Mouse (Mus musculus) embryonic facial prominence, embryonic 11.5 days (tissue): Measurements from ENCODE around the gene Gphn. TPM values are rescaled to one million over a fixed set of nuclear protein-coding genes. Genes with fewer than 3 reads are reported as not detected.
"Not testable (repeated sequence)": the region's sequence is repeated elsewhere in the genome, so short reads cannot be mapped to it uniquely, and the experiment has no call there.

ENCODE experiments used
- ATAC-seq: fragments of 200-750 bp; cut with Nextera tagmentation; replicated peaks from 2 replicates; pipeline ENCODE4 v1.8.0; 2017; ENCODE audit warnings: low read depth; ENCODE audit not compliant: insufficient number of reproducible peaks, low FRiP score, low TSS enrichment
- DNase-seq: peaks from one replicate; pipeline ENCODE4 v3.0.0-alpha.2; 2015; ENCODE audit warnings: low spot score
- H3K27ac ChIP-seq: fragments of 300-500 bp; sonication (generic); replicated peaks from 2 replicates; pipeline ENCODE4 v1.5.1; 2014; ENCODE audit warnings: mild to moderate bottlenecking, low read depth, low read length, control low read depth
- H3K27me3 ChIP-seq: fragments of 300-500 bp; sonication (generic); 2 replicates; pipeline ENCODE4 v1.6.1; 2014; ENCODE audit warnings: mild to moderate bottlenecking, low read length, moderate library complexity, mixed read lengths; ENCODE audit not compliant: control insufficient read depth, insufficient read depth
- H3K36me3 ChIP-seq: fragments of 300-500 bp; sonication (generic); replicated peaks from 2 replicates; pipeline ENCODE4 v1.6.1; 2014; ENCODE audit warnings: low read depth, mild to moderate bottlenecking, low read length, moderate library complexity, mixed read lengths; ENCODE audit not compliant: control insufficient read depth, insufficient read depth
- H3K4me1 ChIP-seq: fragments of 300-500 bp; sonication (generic); 2 replicates; pipeline ENCODE4 v1.6.1; 2014; ENCODE audit warnings: low read length, mixed read lengths; ENCODE audit not compliant: control insufficient read depth, insufficient read depth
- H3K4me2 ChIP-seq: fragments of 300-500 bp; sonication (generic); 2 replicates; pipeline ENCODE4 v1.6.1; 2014; ENCODE audit warnings: low read depth, mild to moderate bottlenecking, control low read depth, low read length, moderate library complexity
- H3K4me3 ChIP-seq: fragments of 300-500 bp; sonication (generic); 2 replicates; pipeline ENCODE4 v1.5.1; 2014; ENCODE audit warnings: low read depth, low read length, control low read depth
- H3K9ac ChIP-seq: fragments of 300-500 bp; sonication (generic); replicated peaks from 2 replicates; pipeline ENCODE4 v1.6.1; 2014; ENCODE audit warnings: mild to moderate bottlenecking, control low read depth, low read length
- H3K9me3 ChIP-seq: fragments of 300-500 bp; sonication (generic); replicated peaks from 2 replicates; pipeline ENCODE4 v1.6.1; 2016; ENCODE audit warnings: mild to moderate bottlenecking, low read length, inconsistent platforms, mixed read lengths; ENCODE audit not compliant: control insufficient read depth
- WGBS: fragments of 180-500 bp; shearing (Covaris S2); extraction: QIAGEN DNeasy Blood & Tissue Kit; methylation state at CpG from one replicate; pipeline ENCODE4 v1.1.7; 2014; 5-methylcytosine and 5-hydroxymethylcytosine counted together
- polyA plus RNA-seq: library from polyadenylated mRNA; unstranded; fragments of >200 nt; fragmentation: Nextera tagmentation; extraction: Ambion mirVana; gene quantifications from 2 replicates; pipeline ENCODE4 v1.2.1, GENCODE M21; 2014

Gene Gphn
- polyA plus RNA-seq, 1 experiment from 2014 or later: 14.3 TPM

DNA sequence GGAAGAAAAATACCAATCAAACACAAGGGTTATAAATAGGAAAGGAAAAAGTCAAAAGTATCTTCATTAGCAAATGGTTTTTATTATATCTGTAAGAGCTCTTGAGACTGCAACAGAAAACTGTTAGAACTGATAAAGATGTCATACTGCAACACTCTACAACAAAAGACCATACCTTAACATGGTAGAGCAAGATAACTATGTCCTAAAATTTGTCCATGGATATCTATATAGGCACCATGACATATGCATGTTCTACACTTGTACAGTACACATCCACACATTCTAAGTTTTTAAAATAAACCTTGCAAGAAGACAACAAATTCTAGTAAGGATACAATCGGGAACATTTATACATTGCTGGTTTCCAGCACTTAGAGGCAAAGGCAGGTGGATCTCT, 169.1 kb downstream of the Gphn start:
- Histone ChIP-seq H3K4me1 (no peaks in the 10 kb centered on the region), H3K4me3 (no peak overlapping the region), H3K27me3 (no peaks in the 10 kb centered on the region), H3K9ac (no peak overlapping the region), H3K9me3 (no peaks in the 10 kb centered on the region), H3K36me3 (no peaks in the 10 kb centered on the region), H3K4me2 (no peak overlapping the region), H3K27ac (no peak overlapping the region)
- ATAC-seq: no peak
- WGBS: 94% methylated on average over 1 of the region's 1 CpGs
- no peak for DNase-seq

DNA sequence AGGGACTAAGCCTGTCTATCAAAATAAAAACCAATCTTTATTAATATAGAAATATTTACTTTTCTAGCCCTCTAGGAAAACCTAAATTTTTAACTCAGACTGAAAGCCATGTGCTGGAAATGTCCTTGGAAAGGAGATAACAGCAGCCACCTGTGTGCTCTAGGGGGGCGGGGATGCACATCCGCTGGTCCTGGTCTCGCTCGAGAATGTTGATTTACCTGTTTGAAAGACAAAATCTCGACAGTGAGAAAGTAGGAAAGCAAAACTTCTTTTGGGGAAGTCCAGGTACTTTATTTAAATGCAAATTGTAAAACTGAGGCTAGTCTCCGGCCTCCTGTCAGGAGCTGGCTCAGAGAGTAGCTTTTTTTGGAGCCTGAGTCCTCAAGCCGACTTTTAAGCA, 181.3 kb downstream of the Gphn start:
- not testable (repeated sequence) for H3K4me2 ChIP-seq, ATAC-seq, H3K4me3 ChIP-seq, H3K4me1 ChIP-seq, H3K27ac ChIP-seq, H3K9ac ChIP-seq, H3K9me3 ChIP-seq, H3K36me3 ChIP-seq, H3K27me3 ChIP-seq, DNase-seq
- 49% methylated on average over 6 of the region's 7 CpGs for WGBS

DNA sequence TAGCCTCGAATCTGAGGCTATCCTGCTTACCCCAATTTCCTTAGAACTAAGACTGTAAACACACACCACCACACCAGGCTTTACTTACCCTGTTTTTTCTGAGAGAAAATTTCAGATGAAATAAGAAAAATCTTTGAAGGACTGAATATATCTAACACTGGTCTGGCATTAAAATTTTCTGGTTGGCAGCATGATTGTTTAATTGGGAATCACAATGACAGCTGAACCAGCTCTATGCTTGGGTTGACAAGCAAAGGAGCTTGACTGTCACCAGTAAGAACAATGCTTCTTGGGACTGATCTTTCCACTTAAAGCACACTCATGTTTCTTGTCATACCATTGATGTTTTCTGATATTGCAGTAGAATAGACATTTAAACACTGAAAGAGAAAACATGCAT, 296.0 kb downstream of the Gphn start:
- no peak overlapping the region for H3K4me2 ChIP-seq
- H3K4me3 ChIP-seq: no peak overlapping the region
- no peaks in the 10 kb centered on the region for H3K4me1 ChIP-seq
- H3K36me3 ChIP-seq: no peaks in the 10 kb centered on the region
- 60% methylated on average over 1 of the region's 1 CpGs for WGBS
- no peak overlapping the region for H3K9ac ChIP-seq
- H3K27me3 ChIP-seq: no peaks in the 10 kb centered on the region
- no peak for ATAC-seq
- DNase-seq: no peak
- no peak overlapping the region for H3K27ac ChIP-seq
- H3K9me3 ChIP-seq: no peaks in the 10 kb centered on the region

DNA sequence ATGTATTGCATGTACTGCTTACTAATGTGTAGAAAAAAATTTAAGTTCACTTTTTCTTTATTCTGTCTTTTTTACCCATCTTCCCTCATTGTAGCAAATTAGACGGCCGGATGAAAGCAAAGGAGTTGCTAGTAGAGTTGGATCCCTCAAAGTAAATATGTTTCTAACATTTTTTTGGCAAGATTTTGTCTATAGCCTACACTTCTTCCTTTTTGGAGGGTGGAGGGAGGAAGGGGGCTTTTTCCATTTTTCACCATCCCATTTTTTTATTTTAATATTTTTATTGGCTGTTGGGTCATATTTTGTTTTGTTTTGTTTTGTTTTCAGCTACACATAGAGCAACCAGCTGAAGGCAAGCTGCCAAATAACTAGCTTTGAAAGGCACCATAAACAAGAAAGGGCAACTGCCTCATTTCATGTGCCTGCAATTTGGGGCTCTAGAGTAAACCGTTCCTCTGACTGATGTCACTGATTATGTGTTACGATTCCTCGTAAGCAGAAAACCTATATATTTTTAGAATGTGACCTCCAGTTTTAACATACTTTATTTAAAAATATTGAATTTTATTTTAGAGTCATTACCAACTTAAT, 296.7 kb downstream of the Gphn start:
- Histone ChIP-seq H3K9me3 (no peaks in the 10 kb centered on the region), H3K9ac (no peak overlapping the region), H3K27me3 (no peaks in the 10 kb centered on the region), H3K4me2 (no peak overlapping the region), H3K4me3 (no peak overlapping the region), H3K4me1 (no peaks in the 10 kb centered on the region), H3K36me3 (no peaks in the 10 kb centered on the region), H3K27ac (no peak overlapping the region)
- ATAC-seq: no peak
- 85% methylated on average over 5 of the region's 5 CpGs for WGBS
- DNase-seq: no peak

DNA sequence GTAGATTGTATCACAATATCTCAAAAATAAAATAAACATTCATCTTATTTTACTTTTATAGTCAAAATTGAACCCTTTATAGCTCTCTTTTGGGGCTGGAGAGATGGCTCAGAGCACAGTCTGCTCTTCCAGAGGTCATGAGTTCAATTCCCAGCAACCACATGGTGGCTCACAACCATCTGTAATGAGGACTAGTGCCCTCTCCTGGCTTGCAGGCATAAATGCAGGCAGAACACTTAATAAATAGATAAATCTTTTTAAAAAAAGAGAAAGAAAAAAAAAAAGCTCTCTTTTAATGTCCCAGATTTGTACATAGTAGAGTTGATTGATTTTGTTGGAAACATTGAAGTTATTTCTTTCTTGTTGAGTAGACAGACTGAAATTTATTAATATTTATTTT, 311.4 kb downstream of the Gphn start:
- not testable (repeated sequence) for H3K4me3 ChIP-seq, H3K4me2 ChIP-seq, H3K36me3 ChIP-seq, H3K4me1 ChIP-seq, H3K9me3 ChIP-seq, ATAC-seq, H3K9ac ChIP-seq, H3K27me3 ChIP-seq, H3K27ac ChIP-seq, DNase-seq

DNA sequence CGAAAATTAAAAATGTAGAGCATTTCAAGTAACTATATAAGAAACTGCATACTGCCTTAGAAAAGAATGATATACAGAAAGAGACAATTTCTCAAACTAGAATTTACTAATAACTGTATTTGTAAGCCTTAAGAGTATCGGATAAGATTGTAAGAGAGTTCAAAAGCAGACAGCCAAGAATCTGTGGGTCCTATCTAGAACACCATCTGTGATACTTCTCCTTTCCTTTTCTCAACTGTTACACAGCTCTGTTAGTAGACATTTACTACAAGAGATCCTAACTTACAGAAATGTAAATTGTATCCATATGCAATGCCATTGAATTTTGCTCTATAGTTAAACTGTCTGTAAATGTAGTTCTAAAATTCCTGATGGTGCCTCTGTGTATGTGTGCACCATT, 324.7 kb downstream of the Gphn start:
- H3K36me3 ChIP-seq: no peaks in the 10 kb centered on the region
- H3K27me3 ChIP-seq: no peaks in the 10 kb centered on the region
- ATAC-seq (no peak), DNase-seq (no peak)
- no peak overlapping the region for H3K9ac ChIP-seq
- no peaks in the 10 kb centered on the region for H3K9me3 ChIP-seq
- H3K4me3 ChIP-seq: no peak overlapping the region
- WGBS: 83% methylated on average over 2 of the region's 2 CpGs
- H3K4me1 ChIP-seq: no peaks in the 10 kb centered on the region
- H3K27ac ChIP-seq: no peak overlapping the region
- H3K4me2 ChIP-seq: no peak overlapping the region

DNA sequence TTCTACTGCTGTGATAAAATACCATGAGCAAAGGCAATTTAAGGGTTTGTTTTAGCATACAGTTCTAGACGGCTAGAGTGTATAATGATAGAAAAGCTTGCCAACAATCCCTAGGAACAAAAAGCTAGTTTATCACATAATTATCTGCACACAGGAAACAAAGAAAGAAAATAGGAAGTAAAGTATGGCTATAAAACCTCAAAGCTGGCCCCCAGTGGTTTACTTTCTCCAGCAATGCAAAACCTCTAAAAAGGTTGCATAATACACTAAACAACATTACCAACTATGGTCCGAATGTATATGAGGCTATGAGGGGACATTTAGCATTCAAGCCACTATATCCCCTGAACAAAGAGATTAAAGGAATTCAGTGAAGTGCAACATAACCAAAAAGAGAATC, 405.6 kb downstream of the Gphn start:
- Histone ChIP-seq H3K27me3 (no peaks in the 10 kb centered on the region), H3K9me3 (no peaks in the 10 kb centered on the region), H3K27ac (no peak overlapping the region), H3K4me1 (no peaks in the 10 kb centered on the region), H3K4me3 (no peak overlapping the region), H3K4me2 (no peak overlapping the region), H3K36me3 (no peaks in the 10 kb centered on the region), H3K9ac (no peak overlapping the region)
- DNase-seq (no peak), ATAC-seq (no peak)
- 84% methylated on average over 2 of the region's 2 CpGs for WGBS

DNA sequence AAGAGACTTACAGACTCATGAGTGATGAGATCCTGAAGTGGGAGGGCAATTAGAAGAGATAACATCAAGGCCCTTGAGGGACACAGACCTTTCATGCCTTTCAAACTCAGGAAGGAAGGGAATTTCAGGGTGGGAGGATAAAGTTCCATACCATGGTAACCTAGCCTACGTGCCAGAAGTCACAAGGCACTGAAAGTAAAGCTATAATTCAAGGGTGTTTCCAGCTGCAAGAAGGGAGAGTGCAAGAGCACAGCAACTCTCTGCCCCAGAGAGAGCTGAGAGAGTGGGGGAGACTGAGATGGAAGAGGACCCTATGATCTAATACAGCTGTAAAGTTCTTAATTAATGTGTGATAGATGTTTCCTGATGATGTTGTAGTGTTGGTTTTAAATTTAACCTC, 413.3 kb downstream of the Gphn start:
- no peaks in the 10 kb centered on the region for H3K9me3 ChIP-seq
- no peak overlapping the region for H3K4me2 ChIP-seq
- 23% methylated on average over 1 of the region's 1 CpGs for WGBS
- H3K27me3 ChIP-seq: no peaks in the 10 kb centered on the region
- no peak for ATAC-seq
- H3K9ac ChIP-seq: no peak overlapping the region
- no peak overlapping the region for H3K27ac ChIP-seq
- no peaks in the 10 kb centered on the region for H3K36me3 ChIP-seq
- H3K4me3 ChIP-seq: no peak overlapping the region
- H3K4me1 ChIP-seq: no peaks in the 10 kb centered on the region
- DNase-seq: no peak
